Comparison of ENCODE assay signal across 9 mouse cellular contexts in the genomic region with DNA sequence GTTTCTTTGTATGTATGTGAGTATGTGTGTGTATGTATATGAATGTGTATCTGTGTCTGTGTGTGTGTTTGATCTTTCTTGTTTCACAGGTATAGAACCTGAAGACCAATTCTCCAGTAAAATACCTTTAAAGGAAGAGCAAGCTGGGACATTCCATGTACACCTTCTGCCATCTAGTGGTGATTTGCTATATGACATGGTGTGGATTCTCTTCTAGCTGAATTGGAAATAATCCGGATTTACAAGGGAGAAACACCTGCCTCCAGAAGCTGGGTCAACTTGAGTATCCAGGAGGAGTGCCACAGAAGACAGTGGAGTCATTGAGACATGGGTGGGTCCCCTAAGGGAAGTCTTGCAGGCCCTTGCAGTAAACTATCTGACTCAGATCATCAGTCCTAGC. TPM values are rescaled to one million over a fixed set of nuclear protein-coding genes. Genes with fewer than 3 reads are reported as not detected.
A peak's percentile ranks its signal among the peaks of the same experiment; 100 is the strongest.
DNase-seq lines count a peak whose midpoint lies in the region; ATAC-seq and TF ChIP-seq lines count a peak whose summit lies in the region.
"Had no signal": no experiment of that assay in that cellular context is flagged by ENCODE, and none has a peak within 500 bp of the region (broad histone marks: within the 10 kb centered on the region; RNA-seq: fewer than 3 reads in every experiment).

No protein-coding gene starts in this region.

- no peaks in the 10 kb centered on the region for H3K36me3 ChIP-seq in lung, embryonic 14.5 days (ENCODE audit: insufficient read depth)

- POLR2A ChIA-PET in Patski (lab: Charles Lee), result interaction anchor here (0.6 kb wide), 1 partner anchor 297 kb away, joined by 3 read pairs; no protein-coding TSS in a partner anchor

- no peak overlapping the region for H3K4me2 ChIP-seq in lung, embryonic 14.5 days

- CTCF ChIA-PET in Patski (lab: Charles Lee), result interaction anchor here (1.0 to 1.7 kb wide), 2 partner anchors 10 to 166 kb away, joined by 3 to 6 read pairs; no protein-coding TSS in a partner anchor

- no peak for DNase-seq in cerebellum, adult 11-12 months
- DNase-seq in left cerebral cortex, adult 2 months (ENCODE audit: extremely low spot score in 1 of 2, low spot score in 2 of 2), result peak; percentile 28 to 51
- no peak for DNase-seq in left cerebral cortex, postnatal 36 days (ENCODE audit: low spot score in 2 of 2)
- no peak for DNase-seq in Patski (ENCODE audit: low read depth, low spot score)
- DNase-seq in embryo, embryonic 9.5 days (ENCODE audit: extremely low spot score), result peak; percentile 63
- peak; percentile 88 for DNase-seq in lung, embryonic 14.5 days
- peak; percentile 55 for DNase-seq in telencephalon, adult 2 months (ENCODE audit: low read depth, low spot score)

- H3K9ac ChIP-seq in lung, embryonic 14.5 days, result no peak overlapping the region

- whole genome bisulfite sequencing in lung, embryonic 14.5 days, result 0% methylated on average over 1 of the region's 1 CpGs

- H3K4me1 ChIP-seq in lung, embryonic 14.5 days (ENCODE audit: insufficient read depth), result no peaks in the 10 kb centered on the region

- no peaks in the 10 kb centered on the region for H3K27me3 ChIP-seq in Patski
- H3K27me3 ChIP-seq in lung, embryonic 14.5 days (ENCODE audit: insufficient read depth, low read length), result peaks cover 3% of the 10 kb centered on the region; the same call in 1 of the 2 replicates

- peak; percentile 89 for TF ChIP-seq CTCF in left cerebral cortex, adult 2 months (IDR thresholded peaks at IDR 0.05)
- TF ChIP-seq CTCF in Patski (IDR thresholded peaks at IDR 0.05), result peak; percentile 60
- TF ChIP-seq CTCF in lung, embryonic 14.5 days (IDR thresholded peaks at IDR 0.05; ENCODE audit: low read depth), result peak; percentile 88

- no peak overlapping the region for H3K27ac ChIP-seq in left cerebral cortex, adult 2 months
- H3K27ac ChIP-seq in lung, embryonic 14.5 days (ENCODE audit: low read depth), result no peak overlapping the region

- in situ Hi-C loops in Patski (cut with MboI; ENCODE audit: low pct_unique_long_range_greater_than_20kb), result loop anchor here (5.0 to 10.0 kb wide), 3 partner anchors 169 to 364 kb away; no protein-coding TSS in a partner anchor

- peak; percentile 26; the same call in 1 of the 2 replicates for ATAC-seq in cerebellum, adult (ENCODE audit: insufficient number of reproducible peaks, low FRiP score, low TSS enrichment)
- no peak for ATAC-seq in Patski
- no peak for ATAC-seq in lung, embryonic 14.5 days (ENCODE audit: insufficient read depth)

- H3K9me3 ChIP-seq in lung, embryonic 14.5 days (ENCODE audit: low read depth, low read length), result no peaks in the 10 kb centered on the region

- intact Hi-C loops in left cerebral cortex, adult 2 months (cut with DNase I), result loop anchor here (1.0 to 5.0 kb wide), 4 partner anchors 95 to 359 kb away; no protein-coding TSS in a partner anchor
- intact Hi-C loops in left cerebral cortex, postnatal 36 days (cut with DNase I), result loop anchor here (2.0 to 10.0 kb wide), 4 partner anchors 95 to 357 kb away; no protein-coding TSS in a partner anchor

- no peak overlapping the region for H3K4me3 ChIP-seq in left cerebral cortex, adult 2 months
- H3K4me3 ChIP-seq in lung, embryonic 14.5 days (ENCODE audit: low read depth, low read length), result no peak overlapping the region

RNA-seq across cellular contexts. Expression of gene Lactbl1, which starts 1.1 kb away (rescaled TPM):
- under 1 TPM in 1 of 2 experiments, not detected in 1; 0.12 TPM for total RNA-seq in left cerebral cortex, adult 2 months (2021)
- under 1 TPM in 1 of 2 experiments, not detected in 1; 0.15 TPM for total RNA-seq in left cerebral cortex, postnatal 36 days (2021)
- polyA plus RNA-seq in Patski (2021), result not detected
- polyA plus RNA-seq in lung, embryonic 14.5 days (2014; fragmentation: Nextera tagmentation; extraction: Ambion mirVana), result not detected in 2 replicates
- total RNA-seq: layer of hippocampus, adult 18-20 months had no signal

RNA-seq across cellular contexts. Expression of gene Tex46, which starts 11.1 kb away (rescaled TPM):
- not detected for total RNA-seq in left cerebral cortex, adult 2 months (2021)
- total RNA-seq in left cerebral cortex, postnatal 36 days (2021), result not detected
- not detected for polyA plus RNA-seq in Patski (2021)
- not detected in 2 replicates for polyA plus RNA-seq in lung, embryonic 14.5 days (2014; fragmentation: Nextera tagmentation; extraction: Ambion mirVana)
- total RNA-seq: layer of hippocampus, adult 18-20 months had no signal

RNA-seq across cellular contexts. Expression of gene Kdm1a, which starts 18.8 kb away (rescaled TPM):
- total RNA-seq in left cerebral cortex, adult 2 months (2021), result 10 to 100 TPM; 86.7 to 91.7 TPM
- total RNA-seq in left cerebral cortex, postnatal 36 days (2021), result 10 to 100 TPM; 95.6 to 96.1 TPM
- polyA plus RNA-seq in Patski (2021), result 66.9 TPM
- polyA plus RNA-seq in lung, embryonic 14.5 days (2014; fragmentation: Nextera tagmentation; extraction: Ambion mirVana), result 56.5 and 58.8 TPM in 2 replicates

Comparison
In these comparisons a context has a peak if more than half of its experiments do, and no peak if none do; other contexts are left out.
1. DNase-seq: peak in left cerebral cortex, adult 2 months (2 of 2), embryo, embryonic 9.5 days (single experiment), lung, embryonic 14.5 days (single experiment) and telencephalon, adult 2 months (single experiment); none in cerebellum, adult 11-12 months (single experiment), left cerebral cortex, postnatal 36 days (0 of 2) and Patski (single experiment).
2. Peak in every context shown above with its lines, with median percentiles within 50 percentile points of each other: CTCF ChIP-seq.